Mouse (Mus musculus) spleen, postnatal 4 days (tissue): Measurements from ENCODE around the gene 1700123O20Rik.
A peak's percentile ranks its signal among the peaks of the same experiment; 100 is the strongest.

Experiments used
- DNase-seq, 2 experiments: peaks; one replicate each; pipeline ENCODE4 v3.0.0; 2022; ENCODE audit warnings: low spot score in 2 of 2

1700123O20Rik gene

DNA sequence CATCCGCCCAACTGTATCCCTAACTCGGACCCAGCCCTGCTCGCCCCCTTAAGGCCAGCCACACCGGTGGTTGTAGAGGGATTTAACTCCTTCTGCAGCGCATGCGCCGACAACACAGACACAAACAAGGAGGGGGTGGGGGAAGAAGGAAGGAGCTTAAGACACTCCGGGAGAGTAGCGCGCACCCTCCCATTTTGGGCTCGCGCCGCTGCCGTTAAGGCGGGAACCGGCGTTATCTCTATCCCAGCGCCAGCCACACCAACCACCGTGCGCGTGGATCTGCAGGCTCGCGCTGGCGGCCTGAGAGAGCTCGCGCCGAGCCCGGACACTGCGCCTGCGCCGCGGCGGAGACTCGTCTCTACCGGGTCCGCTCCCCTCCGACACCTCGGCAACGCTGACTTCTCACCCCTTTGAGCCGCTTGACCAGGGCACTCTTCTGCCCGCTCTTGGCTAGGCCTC lies at the start of gene 1700123O20Rik:
TSS of gene 1700123O20Rik (plus strand) at position 154 of the 459 bp plus-strand sequence.
- DNase-seq: peak in 1 of 2 experiments; percentile 87

DNA sequence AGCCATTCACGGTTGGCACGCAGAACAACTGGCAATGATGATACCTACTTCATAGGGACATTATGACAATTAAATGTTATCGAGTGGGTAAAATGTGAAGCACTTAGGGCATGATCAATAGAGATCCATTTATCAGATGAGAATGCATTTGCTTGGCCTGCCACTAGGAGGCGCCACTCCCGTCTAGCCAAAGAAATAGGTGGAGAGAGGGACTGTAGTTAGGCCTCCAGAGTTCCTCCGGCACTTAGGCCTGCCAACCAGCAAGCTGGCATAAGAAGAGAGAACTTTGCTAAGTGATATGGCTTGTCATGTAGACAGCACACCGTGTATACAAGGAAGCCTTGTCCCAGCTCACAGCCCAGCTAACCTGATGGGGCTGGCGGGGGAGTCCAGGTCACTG lies 49.1 kb upstream of the 1700123O20Rik start:
- DNase-seq: peak; percentile 54 to 86

DNA sequence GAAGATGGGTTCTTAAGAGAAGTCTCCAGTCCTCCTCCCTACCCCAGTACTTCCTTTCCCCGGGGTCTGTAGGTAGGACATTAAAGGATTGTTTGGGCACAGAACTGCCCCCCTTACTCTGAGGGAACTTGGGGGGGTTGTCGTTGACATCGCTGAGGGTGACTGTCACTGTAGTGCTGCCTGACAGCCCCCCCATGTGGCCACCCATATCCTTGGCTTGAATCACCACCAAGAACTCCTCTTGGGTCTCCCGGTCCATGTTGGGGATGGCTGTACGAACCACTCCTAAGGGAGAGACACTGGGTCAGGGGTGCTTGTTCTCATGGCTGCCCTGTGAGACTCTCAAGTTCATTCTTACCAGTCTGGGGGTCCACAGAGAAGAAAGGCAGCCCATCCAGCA lies 47.8 kb upstream of the 1700123O20Rik start:
- no peak for DNase-seq

DNA sequence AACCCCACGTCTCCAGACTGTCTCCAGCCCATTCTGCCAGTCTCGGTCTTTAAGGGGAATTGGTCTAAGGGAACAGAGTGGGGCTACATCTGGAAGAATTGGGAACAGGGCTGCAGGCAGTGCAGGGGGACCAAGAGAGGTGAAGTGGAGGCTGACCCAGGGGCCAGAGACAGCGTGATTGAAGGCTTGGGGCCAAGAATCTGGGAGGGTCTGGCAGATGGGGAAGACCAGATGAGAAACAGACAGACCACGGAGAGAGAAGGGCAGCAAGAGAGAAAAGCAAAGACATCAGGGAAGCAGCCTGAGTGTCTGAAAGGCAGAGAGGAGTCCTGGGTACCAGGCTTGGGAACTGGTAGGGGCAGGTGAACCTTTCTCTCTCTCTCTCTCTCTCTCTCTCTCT lies 45.9 kb upstream of the 1700123O20Rik start:
- DNase-seq: no peak

- no peak for DNase-seq
These were observed 45.1 kb upstream of the 1700123O20Rik start, which contains the start of gene Gm17606 for GRCm38 (mm10) chr14:54640946-54641304. TSS of gene Gm17606 (plus strand) at chr14:54640952.

- peak; percentile 85 to 96 for DNase-seq
These were observed 44.6 kb upstream of the 1700123O20Rik start, which contains the start of gene Cdh24 for GRCm38 (mm10) chr14:54641305-54641969. TSS of gene Cdh24 (minus strand) at chr14:54641364.

DNA sequence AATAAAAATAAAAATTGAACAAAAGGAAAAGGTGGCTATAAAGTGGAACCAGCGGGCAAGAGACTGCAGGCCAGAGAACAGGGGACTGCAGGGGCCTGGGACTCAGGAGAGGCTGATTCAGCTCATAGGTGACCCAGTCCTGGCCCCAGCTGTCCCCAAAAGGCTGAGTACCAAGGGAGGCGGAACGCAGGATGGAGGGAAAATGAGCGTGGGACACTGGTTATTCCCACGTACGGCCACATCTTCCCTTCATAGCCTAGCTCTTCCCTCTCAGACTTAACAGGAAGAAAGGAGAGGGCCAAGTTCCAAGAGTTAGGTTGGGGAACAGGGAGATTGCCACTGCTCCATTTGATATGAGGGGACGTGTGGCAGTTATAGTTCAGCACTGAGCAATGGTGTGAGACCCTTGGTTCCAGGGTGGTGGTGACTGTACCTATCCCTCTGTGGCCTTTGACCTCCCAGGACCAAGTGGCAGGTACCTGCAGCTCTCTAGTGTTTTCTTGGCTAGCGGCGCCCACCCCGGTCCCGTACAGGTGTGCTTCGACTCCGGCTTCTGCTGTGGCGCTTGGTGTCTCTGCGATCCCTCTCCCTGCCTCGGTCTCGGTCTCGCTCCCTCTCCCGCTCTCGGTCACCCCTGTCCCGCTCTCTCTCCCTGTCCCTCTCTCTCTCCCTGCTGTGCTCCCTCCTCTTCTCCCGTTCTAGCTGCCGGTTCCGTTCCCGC lies 43.6 kb upstream of the 1700123O20Rik start:
- DNase-seq: peak in 1 of 2 experiments; percentile 67

GRCm38 (mm10) chr14:54643011-54643410 lies 43.0 kb upstream of the 1700123O20Rik start:
- DNase-seq: no peak

DNA sequence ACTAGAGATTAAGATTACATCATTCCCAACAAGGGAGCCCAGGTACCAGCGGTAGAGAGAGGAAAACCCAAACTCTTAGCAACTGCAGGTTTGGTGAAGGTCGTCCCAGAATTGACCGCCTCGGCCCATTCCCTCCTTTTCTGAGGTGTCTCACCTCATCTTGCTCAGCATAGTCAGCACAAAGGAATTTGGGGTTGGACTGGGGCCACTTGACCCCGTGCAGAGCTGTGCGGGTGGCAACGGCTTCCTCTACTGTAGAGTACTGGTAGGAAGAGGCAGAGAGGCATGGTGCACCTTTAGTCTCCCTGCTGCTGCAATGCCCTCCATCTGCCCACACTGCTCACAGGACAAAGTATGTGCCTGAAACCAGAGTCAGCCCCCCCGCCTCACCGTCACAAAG lies 41.7 kb upstream of the 1700123O20Rik start:
- DNase-seq: no peak

- no peak for DNase-seq
These were observed 39.6 kb upstream of the 1700123O20Rik start for GRCm38 (mm10) chr14:54646455-54646854.

DNA sequence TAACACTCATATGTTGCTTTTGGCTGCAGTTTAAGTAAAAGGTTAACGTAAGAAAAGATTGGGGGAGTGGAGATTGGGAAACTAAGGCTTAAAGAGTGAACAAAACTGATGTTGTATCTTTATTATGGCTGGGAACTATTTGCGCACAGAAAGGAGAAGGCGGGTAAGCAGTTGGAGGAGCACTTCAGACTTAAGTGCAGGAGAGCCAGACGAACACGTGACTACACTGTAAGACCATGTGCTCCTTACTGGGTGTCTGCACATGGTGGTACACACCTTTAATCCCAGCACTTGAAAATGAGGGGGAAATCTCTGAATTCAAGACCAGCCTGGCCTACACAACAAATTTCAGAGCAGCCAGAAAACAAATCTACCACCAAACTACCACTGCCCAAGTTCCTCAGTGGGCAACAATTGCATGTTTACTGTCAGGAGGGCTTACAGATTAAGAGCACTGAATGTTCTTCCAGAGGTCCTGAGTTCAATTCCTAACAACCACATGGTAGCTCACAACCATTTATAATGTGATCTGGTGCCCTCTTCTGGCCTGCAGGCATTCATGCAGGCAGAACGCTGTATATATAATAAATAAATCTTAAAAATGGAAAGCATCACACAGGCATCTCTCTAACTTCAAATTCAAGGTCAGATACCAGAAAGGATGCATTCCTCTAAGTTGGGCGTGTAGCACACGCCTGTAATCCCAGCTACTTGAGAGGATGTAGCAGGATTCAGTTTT lies 38.9 kb upstream of the 1700123O20Rik start:
- no peak for DNase-seq

DNA sequence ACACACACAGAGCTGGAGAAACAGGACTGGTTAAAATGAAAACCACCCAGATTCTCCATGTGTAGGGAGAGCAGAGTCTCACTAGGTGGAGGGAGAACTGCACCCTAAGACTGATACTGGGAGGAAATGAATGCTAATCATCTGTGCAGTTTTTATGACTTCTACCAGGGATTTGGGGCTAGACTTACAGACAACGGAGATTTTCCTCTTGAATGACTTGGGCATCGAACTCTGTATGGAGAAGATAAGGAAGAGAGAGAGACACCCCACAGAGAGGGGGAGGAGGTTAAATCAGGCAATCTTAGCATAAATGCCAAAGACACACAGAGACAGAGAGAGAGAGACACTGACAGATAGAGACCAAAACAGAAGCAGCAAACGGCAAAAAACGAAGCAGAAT lies 38.1 kb upstream of the 1700123O20Rik start:
- no peak for DNase-seq

- peak; percentile 88 to 93 for DNase-seq
These were observed 35.2 kb upstream of the 1700123O20Rik start for GRCm38 (mm10) chr14:54650621-54651454.

DNA sequence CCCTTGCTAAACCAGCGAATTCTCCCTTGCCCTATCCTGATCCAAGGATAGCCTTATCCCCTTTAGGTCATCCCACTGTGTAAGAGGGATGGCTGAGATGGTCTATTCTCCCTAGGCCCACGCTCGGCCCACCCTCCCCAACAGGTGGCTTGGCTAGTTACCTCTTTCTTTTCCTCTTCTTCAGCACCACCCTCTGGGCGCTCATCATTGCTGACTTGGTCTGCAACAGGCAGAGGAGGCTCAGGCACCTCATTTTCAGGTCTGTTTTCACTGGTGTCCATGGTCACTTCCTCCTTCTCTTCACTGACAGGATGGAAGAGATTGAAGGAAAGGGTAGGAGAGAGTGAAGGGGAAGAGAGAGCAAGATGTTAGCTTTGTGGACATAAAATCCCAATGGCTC lies 34.5 kb upstream of the 1700123O20Rik start:
- DNase-seq: no peak

DNA sequence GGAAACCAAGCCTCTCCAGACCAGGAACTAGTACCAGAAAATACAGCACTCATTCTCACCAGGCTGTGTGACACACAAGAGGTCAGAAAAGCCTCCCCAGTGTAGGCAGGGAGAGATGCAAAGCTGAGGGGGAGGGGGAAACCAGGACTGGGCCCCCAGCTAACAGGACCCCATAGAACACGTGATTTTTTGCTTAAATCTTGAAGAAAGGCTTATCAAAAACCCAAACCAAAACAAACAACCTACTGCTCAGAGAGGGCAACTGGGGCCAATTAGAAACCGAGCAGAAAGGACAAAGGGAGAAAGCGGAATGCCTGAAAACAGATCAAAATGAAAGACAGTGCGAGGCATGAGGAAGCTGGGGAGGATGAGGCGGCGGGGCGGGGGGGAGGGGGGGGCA lies 33.2 kb upstream of the 1700123O20Rik start:
- DNase-seq: no peak

GRCm38 (mm10) chr14:54653496-54653895 lies 32.5 kb upstream of the 1700123O20Rik start:
- DNase-seq: peak; percentile 81 to 89

DNA sequence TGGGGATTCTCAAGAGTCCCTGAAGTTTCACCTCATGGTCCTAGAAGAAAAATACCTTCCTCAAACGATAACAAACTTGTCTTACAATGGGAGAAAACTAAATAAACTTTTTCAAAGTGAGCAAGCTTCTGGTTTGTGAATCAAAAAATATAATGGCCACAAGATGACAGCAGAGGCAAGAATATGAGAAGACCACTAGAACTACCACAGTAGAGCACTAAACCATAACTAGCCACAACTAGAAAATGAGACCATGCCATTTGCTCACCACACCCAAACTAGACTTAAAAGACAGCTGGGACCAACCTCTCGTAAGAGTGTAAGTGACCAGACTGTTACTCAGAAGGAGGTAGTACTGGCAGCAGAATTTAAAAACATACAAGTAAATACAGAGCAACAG lies 26.0 kb upstream of the 1700123O20Rik start:
- no peak for DNase-seq

GRCm38 (mm10) chr14:54664477-54665222 lies 21.4 kb upstream of the 1700123O20Rik start:
- no peak for DNase-seq

- peak; percentile 56 to 81 for DNase-seq
These were observed 16.6 kb upstream of the 1700123O20Rik start for GRCm38 (mm10) chr14:54669381-54669780.

- no peak for DNase-seq
These were observed 11.7 kb upstream of the 1700123O20Rik start for GRCm38 (mm10) chr14:54674317-54674716.

DNA sequence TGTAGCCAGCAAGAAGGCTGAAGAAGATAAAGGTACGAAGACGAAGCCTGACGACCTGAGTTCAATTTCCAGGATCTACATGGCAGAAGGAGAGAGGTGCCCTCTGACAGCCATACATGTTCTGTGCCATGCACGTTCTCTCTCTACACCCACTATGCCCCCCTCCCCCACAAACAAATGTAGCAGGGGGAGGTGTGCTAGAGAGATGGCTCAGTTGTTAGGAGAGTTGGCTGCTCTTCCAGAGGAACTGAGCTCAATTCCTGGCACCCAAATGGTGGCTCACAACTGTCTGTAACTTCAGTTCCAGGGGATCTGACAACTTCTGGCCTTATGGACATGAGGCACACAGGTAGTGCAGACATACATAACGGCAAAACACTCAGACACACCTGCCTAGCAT lies 9.7 kb upstream of the 1700123O20Rik start:
- DNase-seq: no peak
